Mouse (Mus musculus) adrenal gland, adult 18-20 months (tissue): ENCODE data around the gene Gm8693. TPM values are rescaled to one million over a fixed set of nuclear protein-coding genes. Genes with fewer than 3 reads are reported as not detected.
"Not testable (repeated sequence)": the region's sequence is repeated elsewhere in the genome, so short reads cannot be mapped to it uniquely, and the experiment has no call there.

Source experiments
- DNase-seq, 2 experiments: peaks; one replicate each; pipeline ENCODE4 v3.0.0; 2021 to 2022; ENCODE audit warnings: low spot score in 2 of 2
- long read RNA-seq, 2 experiments: library from polyadenylated mRNA; stranded (forward); transcript quantifications; one replicate each; pipeline ENCODE4 v2.0.0; 2021
- total RNA-seq, 2 experiments: library from RNA; stranded (reverse); gene quantifications; 1 replicate in 1 of 2; 2 replicates in 1 of 2; pipeline ENCODE4 v1.2.3; 2021

Gm8693 gene
- total RNA-seq: not detected
- long read RNA-seq, experiment 1: 0 reads
- long read RNA-seq, experiment 2: 0 reads

DNA sequence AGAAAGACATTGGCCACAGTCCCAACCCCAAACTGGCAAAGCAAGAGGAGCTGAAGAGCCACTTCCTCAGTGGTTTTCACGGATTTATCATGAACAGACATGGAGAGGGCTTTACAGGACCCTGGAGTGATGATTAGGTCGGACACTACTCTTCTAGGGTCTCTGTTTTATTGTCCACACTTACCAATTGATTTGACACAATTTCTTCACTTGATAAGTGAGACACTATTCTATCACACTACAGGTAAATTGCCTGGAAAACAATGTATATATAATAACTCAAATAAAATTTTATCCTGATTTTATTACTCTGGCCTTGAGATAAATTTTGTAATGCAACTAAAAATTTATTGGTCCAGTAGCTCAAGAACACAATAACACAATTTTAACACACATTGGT is at the start of gene Gm8693:
Gene Gm8693, minus strand, starts transcription at position 101 of the 400 bp plus-strand sequence.
- not testable (repeated sequence) for DNase-seq

DNA sequence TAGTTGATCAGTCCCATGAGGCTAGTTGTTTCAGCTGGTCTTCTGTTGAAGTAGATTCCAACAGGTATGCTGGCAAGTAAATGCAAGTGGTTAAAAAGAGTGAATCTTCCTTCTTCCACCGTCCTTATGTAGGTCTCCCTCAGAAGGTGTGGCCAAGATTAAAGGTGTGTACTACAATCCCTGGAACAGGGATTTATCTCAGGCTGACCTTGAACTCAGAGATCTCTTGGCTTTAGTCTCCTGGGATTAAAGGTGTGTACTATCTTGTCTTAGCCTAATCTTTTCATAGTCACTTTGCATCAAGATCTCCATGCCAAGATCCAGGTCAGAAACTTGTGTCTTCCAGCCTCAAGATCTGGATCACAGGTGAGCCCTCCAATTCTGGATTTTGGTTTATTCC is 27.5 kb upstream of the Gm8693 start, which contains the start of gene Gm4567:
Gene Gm4567, minus strand, starts transcription at position 101 of the 400 bp plus-strand sequence.
- DNase-seq: not testable (repeated sequence)

DNA sequence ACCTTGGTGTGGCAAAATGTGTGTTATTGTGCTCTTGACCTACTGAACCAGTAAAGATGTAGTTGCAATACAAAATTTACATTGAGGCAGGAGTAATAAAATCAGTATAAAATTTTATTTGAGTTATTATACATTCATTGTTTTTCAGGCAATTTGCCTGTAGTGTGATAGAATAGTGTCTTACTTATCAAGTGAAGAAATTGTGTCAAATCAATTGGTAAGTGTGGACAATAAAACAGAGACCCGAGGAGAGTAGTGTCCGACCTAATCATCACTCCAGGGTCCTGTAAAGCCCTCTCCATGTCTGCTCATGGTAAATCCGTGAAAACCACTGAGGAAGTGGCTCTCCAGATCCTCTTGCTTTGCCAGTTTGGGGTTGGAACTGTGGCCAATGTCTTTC is 34.4 kb downstream of the Gm8693 start, which contains the start of gene Vmn1r155:
Gene Vmn1r155, plus strand, starts transcription at position 301 of the 400 bp plus-strand sequence.
- not testable (repeated sequence) for DNase-seq

Other genes starting within 250 kb of the Gm8693 start
- gene Gm10665, start 228.2 kb downstream of the Gm8693 start, total RNA-seq: not detected
- gene Vmn1r151, start 192.6 kb downstream of the Gm8693 start, total RNA-seq: not detected
- gene Vmn1r152, start 169.3 kb downstream of the Gm8693 start, total RNA-seq: not detected
- not detected for gene Gm8677, start 157.4 kb downstream of the Gm8693 start, total RNA-seq
- not detected for gene Gm4201, start 127.0 kb downstream of the Gm8693 start, total RNA-seq
- not detected for gene Gm4565, start 104.2 kb downstream of the Gm8693 start, total RNA-seq
- not detected for gene Vmn1r155, start 34.3 kb downstream of the Gm8693 start, total RNA-seq
- not detected for gene Gm4567, start 27.4 kb upstream of the Gm8693 start, total RNA-seq
- gene Vmn1r157, start 69.4 kb upstream of the Gm8693 start, total RNA-seq: not detected
- gene Vmn1r158, start 98.5 kb upstream of the Gm8693 start, total RNA-seq: not detected
- not detected for gene Vmn1r159, start 151.3 kb upstream of the Gm8693 start, total RNA-seq
- gene Vmn1r160, start 178.9 kb upstream of the Gm8693 start, total RNA-seq: not detected